Mouse (Mus musculus): ENCODE results near the gene Ovol2.

Ovol2 gene

GRCm38 (mm10) chr2:144267004-144267730 is 64.8 kb downstream of the Ovol2 start:
- DNase-seq (ENCODE audit: low spot score): no peak

- no peak for DNase-seq (ENCODE audit: low spot score)
Observed at GRCm38 (mm10) chr2:144265916-144266683, 65.8 kb downstream of the Ovol2 start.

- DNase-seq (ENCODE audit: low spot score): no peak
Observed at GRCm38 (mm10) chr2:144265120-144265488, 66.8 kb downstream of the Ovol2 start.

- DNase-seq (ENCODE audit: low spot score): no peak
Observed at GRCm38 (mm10) chr2:144264398-144265119, 67.4 kb downstream of the Ovol2 start.

- no peak for DNase-seq (ENCODE audit: low spot score)
Observed at GRCm38 (mm10) chr2:144262837-144263236, 69.1 kb downstream of the Ovol2 start.

Measured in T-cell, adult 2 months (primary cell).